Mouse (Mus musculus): ENCODE measurements around the gene Rpa1. TPM values are rescaled to one million over a fixed set of nuclear protein-coding genes. Genes with fewer than 3 reads are reported as not detected.

The Rpa1 gene
- polyA plus RNA-seq, 1 experiment, result 43.2 TPM

DNA sequence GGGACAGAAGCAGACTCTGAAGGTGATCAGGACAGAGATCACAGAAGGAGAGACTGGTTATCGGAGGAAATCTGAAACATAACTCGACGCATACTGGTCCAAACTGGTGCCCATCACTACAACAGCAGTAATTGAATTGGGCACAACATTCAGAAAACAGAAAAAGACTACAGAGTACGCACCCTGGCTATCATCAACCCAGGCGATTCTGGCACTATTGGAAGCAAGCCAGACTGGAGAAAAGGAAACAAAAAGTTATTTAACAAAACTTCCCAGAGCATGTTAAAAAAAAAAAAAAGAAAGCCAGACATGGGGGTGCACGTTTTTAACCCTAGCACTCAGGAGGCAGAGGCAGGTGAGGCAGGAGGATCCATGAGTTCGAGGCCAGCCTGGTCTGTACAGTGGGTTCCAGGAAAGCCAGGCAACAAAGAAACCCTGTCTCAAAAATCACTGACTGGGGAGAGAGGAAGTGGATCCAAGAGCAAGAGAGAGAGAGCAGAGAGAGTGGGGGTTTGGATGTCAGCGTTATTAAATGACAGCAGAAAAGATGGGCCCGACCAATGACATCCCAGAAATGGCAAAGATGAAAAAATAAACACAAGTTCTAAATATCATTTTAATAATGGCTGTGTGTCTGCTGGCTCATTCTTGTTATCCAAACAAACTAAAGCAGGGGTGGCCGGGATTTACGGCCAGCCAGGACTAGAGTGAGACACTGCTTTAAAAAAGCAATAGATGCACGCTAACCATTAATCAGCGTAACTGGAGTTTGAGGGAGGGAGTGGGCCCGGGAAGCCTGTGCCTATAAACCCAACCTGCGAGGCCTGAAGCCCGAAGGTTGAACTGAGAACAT lies 22.8 kb downstream of the Rpa1 start:
- H3K4me3 ChIP-seq (ENCODE audit: insufficient read depth, low read length), result no peak overlapping the region
- no peak overlapping the region for H3K27ac ChIP-seq (ENCODE audit: insufficient read depth, low read depth, low read length)
- peaks cover 17% of the 10 kb centered on the region for H3K4me1 ChIP-seq (ENCODE audit: control insufficient read depth, insufficient read depth, low read length)
- TF ChIP-seq CTCF (IDR thresholded peaks at IDR 0.05; ENCODE audit: low read depth, low read length) (no peak), POLR2A (IDR thresholded peaks at IDR 0.05; ENCODE audit: borderline replicate concordance, low read depth, low read length) (no peak)

DNA sequence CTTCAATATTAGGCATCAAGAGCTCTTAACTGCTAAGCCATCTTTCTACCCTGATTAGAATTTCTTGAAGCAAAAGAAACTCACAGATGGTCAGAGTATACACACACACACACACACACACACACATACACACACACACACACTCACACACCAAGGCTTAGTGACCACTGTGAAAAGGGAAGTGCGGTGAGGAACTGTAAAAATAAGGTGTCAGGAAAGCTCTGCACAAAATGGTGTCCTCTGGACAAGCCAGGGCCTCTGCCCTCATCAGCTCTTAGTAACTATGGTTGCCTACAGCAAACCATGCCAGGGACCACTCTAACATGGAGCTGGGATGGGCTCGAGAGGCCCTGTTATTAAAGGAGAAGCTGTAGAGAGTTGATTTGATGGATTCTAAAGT lies 23.7 kb downstream of the Rpa1 start:
- Histone ChIP-seq H3K27ac (ENCODE audit: insufficient read depth, low read depth, low read length) (peak overlapping the region; percentile 43), H3K4me3 (ENCODE audit: insufficient read depth, low read length) (no peak overlapping the region), H3K4me1 (ENCODE audit: control insufficient read depth, insufficient read depth, low read length) (peaks cover 17% of the 10 kb centered on the region)
- TF ChIP-seq CTCF (IDR thresholded peaks at IDR 0.05; ENCODE audit: low read depth, low read length), result no peak
- TF ChIP-seq POLR2A (IDR thresholded peaks at IDR 0.05; ENCODE audit: borderline replicate concordance, low read depth, low read length), result no peak

DNA sequence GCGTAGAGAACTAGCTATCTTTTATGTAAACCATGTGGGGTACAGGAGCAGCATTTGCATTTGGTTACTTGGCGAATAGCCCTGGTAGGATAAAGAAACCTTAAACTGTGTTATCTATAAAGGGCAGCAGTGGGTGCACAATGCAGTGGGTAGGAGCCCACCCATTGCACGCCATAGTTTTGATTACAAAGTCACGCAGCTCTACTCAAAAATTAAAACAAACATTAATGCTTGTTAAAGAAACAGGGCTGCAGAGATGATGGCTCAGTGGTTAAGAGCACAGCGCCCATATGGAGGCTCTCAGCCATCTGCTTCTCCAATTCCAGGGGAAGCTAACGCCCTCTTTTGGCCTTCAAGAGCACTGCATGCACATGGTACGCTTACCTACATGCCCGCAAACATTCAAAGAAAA lies 24.8 kb downstream of the Rpa1 start:
- H3K27ac ChIP-seq (ENCODE audit: insufficient read depth, low read depth, low read length), result no peak overlapping the region

DNA sequence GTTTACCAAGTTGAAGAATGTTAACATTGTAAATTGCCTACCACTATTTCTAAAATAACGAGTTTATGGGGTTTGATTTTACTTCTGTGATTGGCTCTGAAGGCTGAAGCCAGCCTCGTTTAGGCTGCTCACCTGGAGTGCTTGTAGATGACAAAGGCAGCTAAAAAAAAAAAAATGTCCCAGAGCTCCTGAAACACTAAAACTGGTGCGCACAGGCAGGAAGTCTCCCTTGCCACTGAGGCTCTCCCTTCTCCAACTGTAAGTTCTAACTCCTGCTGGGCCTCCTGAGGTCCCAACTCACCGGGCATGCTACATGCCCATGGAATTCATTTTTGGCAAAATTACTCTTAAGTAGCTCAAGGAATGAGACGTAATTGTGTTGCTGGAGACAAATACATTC lies 28.9 kb downstream of the Rpa1 start:
- Histone ChIP-seq H3K4me1 (ENCODE audit: control insufficient read depth, insufficient read depth, low read length) (peaks cover 3% of the 10 kb centered on the region), H3K27ac (ENCODE audit: insufficient read depth, low read depth, low read length) (no peak overlapping the region), H3K4me3 (ENCODE audit: insufficient read depth, low read length) (no peak overlapping the region)
- TF ChIP-seq CTCF (IDR thresholded peaks at IDR 0.05; ENCODE audit: low read depth, low read length) (no peak), POLR2A (IDR thresholded peaks at IDR 0.05; ENCODE audit: borderline replicate concordance, low read depth, low read length) (no peak)

More for the DNA sequence above, 24.8 kb downstream of the Rpa1 start:
- TF ChIP-seq CTCF (IDR thresholded peaks at IDR 0.05; ENCODE audit: low read depth, low read length) (no peak; the same call in 1 of the 2 replicates), POLR2A (IDR thresholded peaks at IDR 0.05; ENCODE audit: borderline replicate concordance, low read depth, low read length) (no peak)
- Histone ChIP-seq H3K4me3 (ENCODE audit: insufficient read depth, low read length) (no peak overlapping the region), H3K4me1 (ENCODE audit: control insufficient read depth, insufficient read depth, low read length) (peaks cover 17% of the 10 kb centered on the region)

DNA sequence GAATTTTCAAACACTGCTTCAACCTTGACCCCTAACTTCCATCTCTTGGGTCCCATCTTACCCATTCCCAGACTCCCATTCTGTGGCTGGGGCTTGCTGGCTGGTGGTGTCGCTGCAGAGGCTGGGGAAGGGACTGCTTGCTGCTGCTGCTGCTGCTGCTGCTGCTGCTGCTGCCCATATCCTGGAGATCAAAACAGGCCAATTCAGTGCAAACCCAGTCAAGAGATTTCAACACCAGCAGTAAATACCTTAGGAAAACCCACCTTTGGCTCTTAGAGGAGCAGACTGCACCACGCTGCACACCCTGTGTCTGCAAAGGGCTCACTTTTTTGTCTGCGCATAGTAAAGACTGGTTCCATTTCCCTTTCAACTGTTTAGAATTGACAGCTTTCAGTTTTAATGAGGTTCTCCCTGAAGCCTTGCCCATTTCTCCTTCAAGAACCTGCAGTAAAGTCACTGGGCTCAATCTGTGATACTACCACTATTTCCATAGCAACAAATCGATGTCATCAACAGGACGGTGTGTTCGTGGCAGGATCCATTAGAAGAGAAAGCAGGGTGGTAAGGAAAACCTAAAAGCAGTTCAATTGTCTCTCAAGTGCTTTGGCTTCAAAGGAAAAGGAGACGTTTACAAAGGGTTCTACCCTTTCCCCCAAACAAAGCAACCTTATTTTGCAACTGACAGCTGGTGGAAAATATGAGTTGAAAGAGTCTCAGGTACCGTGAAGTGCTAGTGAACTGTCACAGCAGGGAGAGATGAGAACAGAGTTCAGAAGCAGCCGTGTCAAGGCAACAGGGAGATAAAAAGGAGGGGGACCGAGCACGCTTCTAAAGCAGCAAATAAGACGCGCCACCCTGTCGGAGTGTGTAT lies 29.5 kb downstream of the Rpa1 start:
- Histone ChIP-seq H3K4me1 (ENCODE audit: control insufficient read depth, insufficient read depth, low read length) (no peaks in the 10 kb centered on the region), H3K27ac (ENCODE audit: insufficient read depth, low read depth, low read length) (no peak overlapping the region), H3K4me3 (ENCODE audit: insufficient read depth, low read length) (no peak overlapping the region)
- no peak for TF ChIP-seq POLR2A (IDR thresholded peaks at IDR 0.05; ENCODE audit: borderline replicate concordance, low read depth, low read length)
- TF ChIP-seq CTCF (IDR thresholded peaks at IDR 0.05; ENCODE audit: low read depth, low read length), result no peak

DNA sequence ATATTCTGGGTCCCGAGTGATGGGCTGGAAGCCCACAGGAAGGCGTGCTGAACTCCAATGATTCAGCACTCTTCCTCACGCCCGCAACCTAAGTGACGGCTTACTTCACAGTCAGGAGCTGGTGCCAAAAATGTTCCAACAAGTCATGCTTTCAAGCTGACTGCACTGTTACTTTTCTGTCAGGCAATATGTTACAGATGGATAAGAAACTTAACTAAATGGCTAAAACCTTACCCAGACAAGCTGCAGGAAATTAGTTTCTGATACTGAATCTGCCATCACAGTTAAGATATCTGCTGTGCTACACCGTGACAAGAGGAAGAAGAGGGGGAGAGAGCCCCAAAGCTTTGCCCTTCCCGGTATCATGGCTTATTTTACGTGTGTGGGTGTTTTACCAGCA lies 34.3 kb downstream of the Rpa1 start:
- H3K4me3 ChIP-seq (ENCODE audit: insufficient read depth, low read length), result no peak overlapping the region
- no peaks in the 10 kb centered on the region for H3K4me1 ChIP-seq (ENCODE audit: control insufficient read depth, insufficient read depth, low read length)
- H3K27ac ChIP-seq (ENCODE audit: insufficient read depth, low read depth, low read length), result no peak overlapping the region
- TF ChIP-seq POLR2A (IDR thresholded peaks at IDR 0.05; ENCODE audit: borderline replicate concordance, low read depth, low read length) (no peak), CTCF (IDR thresholded peaks at IDR 0.05; ENCODE audit: low read depth, low read length) (no peak)

DNA sequence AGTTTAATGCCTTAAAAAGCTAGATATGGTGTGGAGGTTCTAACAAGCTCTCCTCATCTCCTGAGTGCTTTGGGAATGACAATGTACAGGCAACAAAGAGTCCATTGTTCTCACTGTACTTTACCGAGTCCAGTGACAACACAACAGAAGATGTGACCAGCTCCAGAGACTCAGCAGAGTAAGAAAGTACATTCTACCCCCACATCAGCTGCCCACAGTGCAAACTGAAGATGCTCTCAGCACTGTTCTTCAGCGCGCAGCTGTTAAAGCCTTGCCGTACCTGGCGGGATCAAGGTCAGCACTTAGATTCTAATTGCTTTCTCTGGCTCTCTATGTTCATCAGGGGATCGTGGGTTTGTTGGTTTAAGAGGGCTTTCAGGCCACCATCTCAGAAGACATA lies 36.4 kb downstream of the Rpa1 start:
- H3K4me1 ChIP-seq (ENCODE audit: control insufficient read depth, insufficient read depth, low read length), result no peaks in the 10 kb centered on the region
- H3K27ac ChIP-seq (ENCODE audit: insufficient read depth, low read depth, low read length), result no peak overlapping the region
- no peak overlapping the region for H3K4me3 ChIP-seq (ENCODE audit: insufficient read depth, low read length)
- no peak for TF ChIP-seq POLR2A (IDR thresholded peaks at IDR 0.05; ENCODE audit: borderline replicate concordance, low read depth, low read length)
- no peak for TF ChIP-seq CTCF (IDR thresholded peaks at IDR 0.05; ENCODE audit: low read depth, low read length)

DNA sequence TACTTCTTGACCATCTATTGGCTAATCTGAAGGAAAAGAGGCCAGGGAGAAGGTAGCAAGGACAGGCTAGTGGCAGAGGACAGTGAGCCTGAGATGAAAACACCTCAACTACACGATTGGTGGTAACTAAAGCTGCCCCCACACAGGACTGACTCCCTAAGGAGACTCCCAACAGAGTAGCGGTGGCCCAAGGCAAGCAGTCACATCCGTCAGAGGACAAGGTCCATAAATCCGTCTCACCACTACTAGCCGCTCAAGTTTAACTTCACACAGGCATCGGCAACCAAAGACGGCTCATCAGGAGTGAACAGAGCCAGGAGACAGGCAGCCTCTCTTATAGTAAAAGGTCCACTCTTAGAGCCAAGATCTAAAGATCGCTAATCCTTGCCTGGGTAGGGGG lies 37.3 kb downstream of the Rpa1 start:
- Histone ChIP-seq H3K4me3 (ENCODE audit: insufficient read depth, low read length) (no peak overlapping the region), H3K27ac (ENCODE audit: insufficient read depth, low read depth, low read length) (no peak overlapping the region), H3K4me1 (ENCODE audit: control insufficient read depth, insufficient read depth, low read length) (no peaks in the 10 kb centered on the region)
- TF ChIP-seq CTCF (IDR thresholded peaks at IDR 0.05; ENCODE audit: low read depth, low read length) (no peak), POLR2A (IDR thresholded peaks at IDR 0.05; ENCODE audit: borderline replicate concordance, low read depth, low read length) (no peak)

DNA sequence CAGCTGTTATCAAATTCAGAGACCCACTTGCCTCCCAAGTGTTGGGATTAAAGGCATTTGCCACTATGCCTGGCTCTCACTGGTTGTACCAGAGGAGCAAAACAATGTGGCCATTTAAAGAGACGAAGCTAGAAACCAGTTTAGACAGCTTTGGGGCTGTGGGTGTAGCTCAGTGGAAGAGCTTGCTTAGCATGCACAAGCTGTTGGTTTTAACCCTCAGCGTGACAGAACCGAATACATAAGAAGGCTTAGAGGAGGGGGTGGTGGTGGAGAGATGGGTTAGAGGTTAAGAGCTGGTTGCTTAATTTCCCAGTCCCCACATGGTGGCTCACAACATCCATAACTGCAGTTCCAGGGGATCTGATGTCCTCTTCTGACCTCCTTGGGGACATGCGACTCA lies 39.5 kb downstream of the Rpa1 start:
- no peak for TF ChIP-seq CTCF (IDR thresholded peaks at IDR 0.05; ENCODE audit: low read depth, low read length)
- TF ChIP-seq POLR2A (IDR thresholded peaks at IDR 0.05; ENCODE audit: borderline replicate concordance, low read depth, low read length), result no peak
- no peaks in the 10 kb centered on the region for H3K4me1 ChIP-seq (ENCODE audit: control insufficient read depth, insufficient read depth, low read length)
- H3K4me3 ChIP-seq (ENCODE audit: insufficient read depth, low read length), result no peak overlapping the region
- no peak overlapping the region for H3K27ac ChIP-seq (ENCODE audit: insufficient read depth, low read depth, low read length)

DNA sequence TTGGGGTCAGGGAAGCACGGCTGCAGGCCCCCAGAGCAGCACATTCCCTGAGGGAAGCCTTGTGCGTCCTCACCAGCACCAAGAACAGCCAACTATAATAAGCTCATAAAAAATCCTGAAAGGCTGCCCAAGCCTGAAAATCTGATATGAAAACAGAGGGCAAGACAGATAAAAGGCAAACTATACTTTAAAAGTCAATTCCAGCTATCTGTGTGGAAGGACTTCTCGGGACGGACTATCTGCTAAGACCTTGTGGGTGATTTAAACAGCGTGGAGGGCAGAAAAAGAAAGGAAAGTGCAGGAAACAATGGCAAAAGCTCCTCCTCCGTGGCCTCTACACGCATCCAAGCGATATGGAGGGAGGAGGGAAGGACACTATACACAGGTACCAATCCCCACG lies 43.3 kb downstream of the Rpa1 start:
- H3K4me1 ChIP-seq (ENCODE audit: control insufficient read depth, insufficient read depth, low read length), result no peaks in the 10 kb centered on the region
- H3K4me3 ChIP-seq (ENCODE audit: insufficient read depth, low read length), result no peak overlapping the region
- TF ChIP-seq CTCF (IDR thresholded peaks at IDR 0.05; ENCODE audit: low read depth, low read length) (no peak), POLR2A (IDR thresholded peaks at IDR 0.05; ENCODE audit: borderline replicate concordance, low read depth, low read length) (no peak)
- H3K27ac ChIP-seq (ENCODE audit: insufficient read depth, low read depth, low read length), result no peak overlapping the region

Measured in bone marrow macrophage, adult 2 months (primary cell).